Mouse (Mus musculus) NIH3T3 (cell line): ENCODE data around the gene Cfdp1.
A peak's percentile ranks its signal among the peaks of the same experiment; 100 is the strongest.

Source experiments
- DNase-seq: peaks from one replicate; pipeline ENCODE4 v3.0.0-alpha.2; 2012; ENCODE audit warnings: low read depth

Gene Cfdp1

DNA sequence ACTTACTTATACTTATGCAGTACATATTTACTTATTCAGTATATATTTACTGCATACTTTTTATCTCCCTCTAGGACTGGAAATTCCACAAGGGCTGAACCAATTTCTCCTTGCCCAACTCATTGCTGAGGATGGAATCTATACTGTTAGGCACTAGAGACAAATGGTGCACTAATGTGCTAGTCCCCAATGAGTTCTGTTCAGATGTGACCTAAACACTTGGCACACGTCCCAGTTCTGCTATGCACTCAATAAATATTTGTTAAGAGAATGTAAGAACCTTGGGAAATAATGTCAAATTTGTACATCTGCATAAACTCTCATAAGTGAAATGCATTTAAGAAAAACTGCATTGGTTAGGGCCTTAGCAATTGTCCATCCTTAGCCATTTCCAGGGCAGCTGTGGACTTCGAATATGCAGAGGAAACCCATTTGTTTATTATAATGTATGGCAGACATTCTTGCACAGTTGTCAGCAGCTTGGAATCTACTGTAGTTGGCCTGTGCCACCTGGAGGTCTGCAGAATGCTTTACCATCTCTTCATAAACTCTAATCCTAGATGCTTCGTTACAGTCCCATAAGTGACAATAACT is 60.7 kb downstream of the Cfdp1 start:
- peak; percentile 60 for DNase-seq

DNA sequence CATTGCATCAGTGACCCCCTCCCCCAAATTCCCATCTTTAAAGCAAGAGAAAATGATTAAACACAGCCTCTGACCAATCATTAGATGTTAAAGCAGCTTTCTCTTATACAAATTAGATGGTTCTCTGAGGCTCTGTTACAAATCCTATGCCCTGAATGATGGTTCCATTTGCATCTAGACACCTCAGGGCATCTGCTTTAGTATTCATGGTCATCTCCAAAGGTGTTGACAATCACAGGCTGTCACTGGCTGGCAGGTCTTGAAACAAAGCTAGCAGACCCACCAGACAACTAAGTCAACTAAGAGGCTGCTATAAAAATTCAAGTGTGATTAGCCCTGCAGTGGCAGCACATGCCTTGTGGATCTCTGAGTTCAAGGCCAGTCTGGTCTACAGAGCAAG is 64.5 kb downstream of the Cfdp1 start:
- DNase-seq, result no peak

GRCm38 (mm10) chr8:111789200-111789599 is 64.9 kb downstream of the Cfdp1 start:
- no peak for DNase-seq

- no peak for DNase-seq
Measured at GRCm38 (mm10) chr8:111788497-111788896, 65.6 kb downstream of the Cfdp1 start.

DNA sequence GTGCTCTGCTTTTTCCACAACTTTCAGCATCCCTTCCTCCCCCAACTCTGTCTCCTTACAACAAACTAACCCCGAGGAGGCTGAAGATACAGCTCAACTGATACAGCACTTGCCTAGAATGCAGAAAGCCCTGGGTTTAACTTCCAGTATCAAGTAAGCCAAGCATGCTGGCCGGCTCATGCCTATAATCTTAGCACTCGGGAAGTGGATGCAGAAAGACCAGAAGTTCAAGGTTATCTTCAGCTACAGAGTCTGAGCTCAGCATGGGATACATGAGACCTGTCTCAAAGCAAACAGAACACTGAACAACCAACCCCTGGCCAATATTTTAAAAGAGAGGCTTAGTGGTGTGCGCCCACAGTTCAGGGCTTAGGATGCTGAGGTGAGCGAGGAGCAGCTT is 66.0 kb downstream of the Cfdp1 start:
- DNase-seq, result no peak

DNA sequence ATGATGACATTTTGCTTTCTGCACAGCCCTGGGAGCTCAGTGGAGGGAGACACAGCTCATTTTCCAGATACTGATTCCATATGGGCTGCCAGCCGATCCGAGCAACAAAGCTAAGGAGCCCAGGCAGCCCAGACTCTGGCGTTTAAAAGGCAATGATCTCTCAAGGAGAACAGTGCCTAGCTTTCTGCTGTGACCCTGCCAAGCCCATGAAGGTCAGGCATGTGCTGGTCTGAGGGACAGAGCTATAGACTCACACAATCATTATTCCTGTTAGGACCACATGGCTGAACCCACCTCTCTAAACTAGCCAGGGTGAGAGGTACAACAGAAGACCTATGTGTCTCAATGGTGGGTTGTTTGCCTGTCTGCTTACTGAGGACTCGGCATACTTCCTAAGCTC is 66.4 kb downstream of the Cfdp1 start:
- no peak for DNase-seq

DNA sequence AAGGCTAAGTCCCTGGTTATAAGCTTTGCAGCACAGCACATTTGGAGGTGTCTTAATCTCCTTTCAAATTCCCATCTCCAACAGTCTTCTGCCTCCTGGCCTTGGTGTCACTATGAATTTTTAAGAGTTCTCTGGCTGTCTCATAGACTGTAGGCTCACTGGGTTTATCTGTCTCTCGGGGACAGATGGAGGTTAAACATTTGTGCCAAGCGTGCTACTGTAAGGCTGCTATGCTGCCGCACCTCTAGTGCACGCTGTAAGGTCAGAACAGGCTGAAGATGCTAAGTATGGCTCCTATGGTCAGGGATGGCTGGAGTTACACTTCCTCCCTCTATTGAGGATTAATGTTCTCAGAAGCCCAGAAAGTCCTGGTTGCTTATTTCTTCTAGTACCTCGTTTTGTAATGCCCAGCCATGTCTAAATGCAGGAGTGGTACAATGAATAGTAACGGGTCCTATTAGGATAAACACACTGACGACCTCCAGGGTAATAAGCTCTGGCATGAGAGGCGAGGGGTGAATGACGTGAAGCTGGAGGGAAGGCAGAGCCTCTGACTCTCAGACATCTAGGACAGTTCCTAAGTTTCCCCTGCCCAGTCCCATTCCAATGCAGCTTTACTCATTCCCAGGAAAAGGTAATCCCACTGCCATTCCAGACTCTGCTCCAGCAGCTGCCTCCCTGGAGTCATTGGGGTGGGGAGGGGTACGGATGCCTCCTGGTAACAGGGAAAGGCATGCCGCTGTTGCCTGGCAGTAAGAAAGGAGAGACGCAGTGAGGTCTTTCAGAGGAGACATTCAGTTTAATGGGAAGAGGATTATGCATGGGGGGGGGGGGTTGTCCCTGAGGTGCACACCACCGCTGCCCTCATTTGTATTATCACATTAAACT is 67.1 kb downstream of the Cfdp1 start:
- no peak for DNase-seq

DNA sequence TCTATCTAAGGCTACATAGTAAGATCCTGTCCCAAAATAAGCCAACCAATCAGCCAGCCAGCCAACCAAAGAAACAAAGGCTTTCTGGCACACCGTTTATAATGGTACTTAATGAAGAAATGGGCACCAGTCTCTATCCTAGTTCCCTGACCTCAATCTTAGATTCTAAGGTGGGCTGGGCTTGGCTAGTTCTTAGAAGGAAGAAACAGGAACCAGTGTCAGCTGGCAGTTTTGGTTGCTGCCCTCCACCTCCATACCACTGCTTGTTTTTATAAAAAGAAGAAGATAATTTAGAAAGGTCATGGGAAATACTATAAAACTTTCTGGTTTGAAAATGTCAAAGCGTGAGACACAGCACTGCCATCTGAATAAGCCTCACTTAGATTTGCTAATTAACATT is 68.0 kb downstream of the Cfdp1 start:
- DNase-seq, result no peak

GRCm38 (mm10) chr8:111782671-111783394 is 71.3 kb downstream of the Cfdp1 start:
- no peak for DNase-seq

DNA sequence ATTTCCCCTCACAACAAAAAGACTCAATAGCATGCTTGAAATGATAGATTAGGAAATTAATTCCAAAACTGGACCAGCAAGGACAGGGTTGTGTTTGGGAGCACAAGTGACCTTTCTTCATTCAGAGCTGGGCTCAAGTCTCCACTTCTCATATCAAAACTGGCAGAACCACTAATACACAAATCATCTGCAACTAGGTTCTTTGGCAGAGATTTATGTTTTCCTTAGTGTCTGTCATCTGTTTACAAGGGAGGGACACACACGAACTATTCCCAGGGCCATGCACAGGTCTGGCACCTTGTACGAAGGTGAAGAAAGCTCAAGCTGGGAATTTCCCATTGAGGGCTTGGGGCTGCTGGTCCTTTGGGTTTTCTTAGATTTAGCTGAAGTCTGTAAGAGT is 71.9 kb downstream of the Cfdp1 start:
- DNase-seq, result no peak

DNA sequence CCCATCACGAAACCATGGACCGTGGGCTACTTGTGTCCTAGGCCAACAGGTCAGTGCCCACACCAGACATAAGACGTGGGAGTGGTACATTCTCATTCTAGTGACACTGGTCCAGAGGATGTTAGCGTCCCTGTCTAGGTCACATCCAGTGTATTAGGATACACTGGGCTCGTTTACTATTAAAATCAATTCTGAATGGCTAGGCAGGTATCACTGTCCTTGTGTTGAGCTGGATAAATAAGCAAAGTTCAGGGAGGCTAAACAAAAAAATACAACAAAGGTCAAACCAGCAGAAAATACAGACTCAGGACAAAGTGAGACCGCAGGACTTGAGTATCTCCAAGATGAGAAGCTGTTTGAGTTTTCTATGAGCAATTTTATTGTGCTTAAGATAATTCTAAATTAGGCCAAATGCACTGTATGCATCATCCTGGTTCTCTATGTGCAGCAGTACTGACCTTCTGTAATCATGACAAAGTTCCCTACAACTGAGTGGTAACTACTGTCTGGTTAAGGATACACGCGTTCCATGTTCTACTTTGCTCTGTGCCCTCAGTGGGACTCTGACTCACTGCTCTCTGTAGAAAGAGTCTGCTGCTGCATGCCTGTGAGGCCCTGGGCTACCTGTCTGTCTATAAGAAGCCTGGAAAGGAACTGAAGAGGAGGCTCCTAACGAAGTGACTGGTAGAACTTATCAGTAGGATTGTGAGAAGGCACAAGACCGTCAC is 73.2 kb downstream of the Cfdp1 start:
- DNase-seq, result no peak

- peak; percentile 82 for DNase-seq
Measured at GRCm38 (mm10) chr8:111779690-111780089, 74.4 kb downstream of the Cfdp1 start.

DNA sequence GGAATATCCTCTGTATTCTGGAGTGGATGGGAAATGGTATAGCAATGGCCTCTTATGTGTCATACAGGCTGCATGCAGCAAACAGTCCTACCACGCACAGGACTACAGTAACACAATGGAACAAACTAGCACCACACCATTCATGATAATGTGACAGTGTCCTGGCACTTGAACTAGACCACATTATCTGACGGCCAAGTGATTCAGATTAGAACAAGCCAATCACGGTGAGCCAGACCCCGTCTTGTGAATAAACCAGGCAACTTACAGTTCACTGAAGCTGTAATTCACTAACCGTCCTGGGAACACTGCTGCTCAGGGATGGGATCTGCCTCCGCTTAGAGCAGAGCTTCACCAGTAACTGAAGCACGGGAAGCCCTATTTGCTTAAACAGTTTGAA is 75.3 kb downstream of the Cfdp1 start:
- DNase-seq, result no peak

DNA sequence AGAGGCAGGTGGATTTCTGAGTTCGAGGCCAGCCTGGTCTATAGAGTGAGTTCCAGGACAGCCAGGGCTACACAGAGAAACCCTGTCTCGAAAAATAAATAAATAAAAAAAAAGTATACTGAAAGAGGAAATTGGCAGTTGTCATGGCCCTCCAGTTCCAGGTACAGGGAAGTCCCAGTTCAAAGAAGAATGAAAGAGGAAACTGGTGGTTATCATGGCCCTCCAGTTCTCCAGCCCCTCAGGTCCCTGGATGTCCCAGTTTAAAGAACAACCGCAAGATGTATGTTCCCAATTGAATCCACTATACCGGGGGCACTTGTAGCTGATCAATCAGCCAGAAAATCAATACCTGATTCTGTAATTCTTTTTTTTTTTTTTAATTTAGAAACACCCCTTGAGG is 77.6 kb downstream of the Cfdp1 start:
- no peak for DNase-seq

DNA sequence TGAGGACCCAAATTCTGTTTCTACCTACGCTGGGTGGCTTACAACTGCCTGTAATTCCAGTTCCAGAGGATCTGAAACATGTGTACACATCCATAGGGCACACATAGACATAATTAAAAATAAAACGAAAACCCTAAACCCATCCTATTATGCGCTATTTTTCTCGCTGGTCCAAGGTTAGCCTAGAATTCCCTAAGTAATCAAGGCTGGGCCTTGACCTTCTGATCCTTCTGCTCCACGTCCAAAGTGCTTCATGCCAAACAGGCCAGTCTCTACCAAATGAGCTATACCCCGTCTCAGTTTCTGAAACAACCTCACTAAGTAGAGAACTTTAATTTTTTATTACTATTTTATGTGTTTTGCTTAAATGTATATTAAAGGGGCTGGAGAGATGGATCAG is 78.3 kb downstream of the Cfdp1 start:
- DNase-seq, result no peak

DNA sequence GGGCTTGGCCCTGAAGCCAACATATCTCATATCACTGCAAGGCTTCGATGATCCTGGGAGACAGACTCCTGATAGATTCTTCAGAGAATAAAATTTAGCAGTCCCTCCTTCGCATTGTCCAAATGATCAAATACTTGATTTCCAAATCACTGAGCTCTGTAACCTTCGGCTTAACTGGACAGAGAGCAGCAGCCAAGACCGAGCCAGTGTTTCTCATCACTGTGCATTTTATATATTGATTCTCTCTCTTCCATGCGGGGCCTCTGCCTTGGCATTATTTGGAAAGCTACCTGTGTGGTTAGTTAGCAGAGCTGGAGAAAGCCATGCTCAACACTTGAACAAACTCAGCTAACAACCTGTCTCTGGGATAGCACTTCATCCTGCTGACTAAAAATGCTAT is 80.6 kb downstream of the Cfdp1 start:
- no peak for DNase-seq

DNA sequence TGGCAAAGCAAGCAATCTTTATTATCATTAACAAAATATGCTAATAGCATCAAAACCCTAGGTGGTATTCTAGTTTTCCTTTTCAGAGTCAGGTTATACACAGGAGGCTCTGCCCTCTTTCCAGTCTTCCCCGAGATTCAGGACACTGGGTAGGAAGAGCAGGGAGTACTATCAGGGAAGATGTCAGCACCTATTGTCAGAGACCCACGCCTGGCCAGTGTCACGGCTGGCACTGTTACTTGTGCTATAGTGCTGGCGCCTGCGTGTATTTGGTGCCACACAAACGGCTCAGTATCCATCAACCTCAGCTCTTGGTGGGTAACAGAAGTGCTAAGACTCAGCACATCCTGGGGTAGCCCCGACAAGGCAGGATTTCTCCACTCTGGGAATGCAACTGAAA is 81.0 kb downstream of the Cfdp1 start:
- no peak for DNase-seq

DNA sequence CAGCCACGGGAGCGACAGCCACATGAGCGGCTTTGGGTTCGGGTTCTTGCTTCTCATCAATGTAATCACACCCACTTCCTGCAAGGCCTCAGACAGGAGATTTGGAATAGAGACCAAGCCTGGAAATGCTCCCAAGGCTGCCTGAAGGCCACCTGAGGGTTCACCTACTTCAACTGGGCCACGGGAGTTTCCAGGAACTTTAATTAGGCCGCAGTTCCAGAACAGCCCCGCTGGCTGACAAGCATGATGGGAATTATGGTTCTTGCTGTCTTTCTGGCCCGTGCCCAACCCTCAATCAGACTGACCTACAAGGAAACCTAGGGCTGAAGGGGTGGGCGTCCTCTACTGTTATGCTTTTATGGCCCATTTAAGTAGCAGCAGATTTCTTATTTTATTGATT is 82.0 kb downstream of the Cfdp1 start:
- DNase-seq, result no peak

DNA sequence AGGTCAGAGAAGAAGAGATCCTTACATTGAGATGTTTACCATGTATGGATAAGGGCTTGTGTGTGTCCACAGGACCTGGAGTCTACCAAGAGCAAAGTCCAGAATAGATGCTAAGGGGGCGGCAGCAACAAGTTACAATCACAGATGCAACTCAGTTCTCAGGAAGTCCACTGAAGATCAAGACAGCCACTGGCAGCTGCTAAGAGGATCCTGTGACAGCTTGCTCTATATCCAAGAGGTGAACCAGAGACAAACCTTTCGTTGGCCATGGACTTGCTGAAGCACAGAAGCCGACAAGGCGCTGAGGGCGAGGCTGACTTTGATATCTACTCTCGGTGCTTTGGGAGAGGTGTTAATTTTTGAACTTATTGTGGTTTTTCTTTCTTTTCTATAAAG is 82.5 kb downstream of the Cfdp1 start:
- no peak for DNase-seq

- DNase-seq, result no peak
Measured at GRCm38 (mm10) chr8:111770958-111771624, 83.0 kb downstream of the Cfdp1 start.

GRCm38 (mm10) chr8:111769764-111770428 is 84.2 kb downstream of the Cfdp1 start:
- peak; percentile 57 for DNase-seq
